Mouse (Mus musculus) MEL (cell line): ENCODE measurements around the gene Pcyt1b.

Experiments
- BHLHE40 ChIP-seq: IDR thresholded peaks from 2 replicates; pipeline ENCODE4 v1.6.1; 2012; ENCODE audit warnings: low read depth, mild to moderate bottlenecking, inconsistent platforms, low read length, improper control_type of control experiment, borderline replicate concordance
- CTCF ChIP-seq, 3 experiments: IDR thresholded peaks in 2 of 3; conservative IDR thresholded peaks in 1 of 3; 2 replicates each; pipeline ENCODE4 v1.5.1; 2011 to 2012; ENCODE audit warnings: low read length in 3 of 3, low read depth in 2 of 3, mild to moderate bottlenecking in 2 of 3, improper control_type of control experiment in 1 of 3, inconsistent platforms in 1 of 3, mixed read lengths in 1 of 3, moderate library complexity in 1 of 3; ENCODE audit not compliant: control insufficient read depth in 1 of 3, insufficient read depth in 1 of 3, poor library complexity in 1 of 3, severe bottlenecking in 1 of 3
- EP300 ChIP-seq, 2 experiments: IDR thresholded peaks; 2 replicates each; pipeline ENCODE4 v1.6.1; 2011; ENCODE audit warnings: improper control_type of control experiment in 2 of 2, low read length in 2 of 2, low read depth in 1 of 2, mild to moderate bottlenecking in 1 of 2
- GATA1 ChIP-seq: IDR thresholded peaks from 2 replicates; pipeline ENCODE4 v1.6.1; 2011; ENCODE audit warnings: low read depth, low read length, improper control_type of control experiment
- KAT2A ChIP-seq: conservative IDR thresholded peaks from 2 replicates; pipeline ENCODE4 v1.6.1; 2012; ENCODE audit warnings: low read depth, low read length, improper control_type of control experiment, inconsistent platforms
- MAFK ChIP-seq: IDR thresholded peaks from 2 replicates; pipeline ENCODE4 v1.6.1; 2011; ENCODE audit warnings: low read depth, mild to moderate bottlenecking, low read length, improper control_type of control experiment, borderline replicate concordance
- NELFE ChIP-seq: IDR thresholded peaks from 2 replicates; pipeline ENCODE4 v1.6.1; 2011; ENCODE audit warnings: low read depth, low read length, improper control_type of control experiment
- POLR2AphosphoS5 ChIP-seq: IDR thresholded peaks from 2 replicates; pipeline ENCODE4 v1.6.1; 2012; ENCODE audit warnings: low read depth, borderline replicate concordance, mild to moderate bottlenecking, inconsistent platforms, low read length, moderate library complexity, mixed read lengths
- SMC3 ChIP-seq: IDR thresholded peaks from 2 replicates; pipeline ENCODE4 v1.6.1; 2011; ENCODE audit warnings: low read depth, low read length, improper control_type of control experiment

GRCm38 (mm10) chrX:93674432-93674831 lies 19.8 kb downstream of the Pcyt1b start:
- TF ChIP-seq CTCF (IDR thresholded peaks at IDR 0.05 in 2 of 3, conservative IDR thresholded peaks at IDR 0.05 in 1 of 3; ENCODE audit: control insufficient read depth in 1 of 3, insufficient read depth in 1 of 3, low read depth in 2 of 3, low read length in 3 of 3, poor library complexity in 1 of 3, severe bottlenecking in 1 of 3) = no peak
- TF ChIP-seq BHLHE40 = no peak
- TF ChIP-seq EP300 (IDR thresholded peaks at IDR 0.05; ENCODE audit: low read depth in 1 of 2, low read length in 2 of 2) = no peak
- TF ChIP-seq SMC3 = no peak
- no peak for TF ChIP-seq MAFK
- no peak for TF ChIP-seq POLR2AphosphoS5
- no peak for TF ChIP-seq KAT2A
- TF ChIP-seq NELFE = no peak
- no peak for TF ChIP-seq GATA1
